Mouse (Mus musculus) urinary bladder, postnatal 36 days (tissue): Measurements from ENCODE around the gene Rhag.

Source experiments
- DNase-seq, 2 experiments: peaks; one replicate each; pipeline ENCODE4 v3.0.0; 2022; ENCODE audit warnings: low spot score in 2 of 2, mixed read lengths in 1 of 2

The Rhag gene

GRCm38 (mm10) chr17:40810934-40811333 lies at the start of gene Rhag:
Gene Rhag (plus strand): TSS chr17:40811126.
- no peak for DNase-seq

GRCm38 (mm10) chr17:40763662-40764061 lies 47.3 kb upstream of the Rhag start:
- no peak for DNase-seq

GRCm38 (mm10) chr17:40767120-40767519 lies 43.8 kb upstream of the Rhag start:
- no peak for DNase-seq

- no peak for DNase-seq
Observed at GRCm38 (mm10) chr17:40789877-40790276, 21.0 kb upstream of the Rhag start.

GRCm38 (mm10) chr17:40793921-40794854 lies 16.7 kb upstream of the Rhag start:
- DNase-seq: peak in 1 of 2 experiments; percentile 38

GRCm38 (mm10) chr17:40802707-40803340 lies 8.1 kb upstream of the Rhag start:
- no peak for DNase-seq

GRCm38 (mm10) chr17:40806550-40806949 lies 4.4 kb upstream of the Rhag start:
- DNase-seq: no peak

- DNase-seq: no peak
Observed at GRCm38 (mm10) chr17:40806953-40807572, 3.9 kb upstream of the Rhag start, which contains the start of gene Crisp2. Gene Crisp2 (minus strand): TSS chr17:40807003.

GRCm38 (mm10) chr17:40808071-40808470 lies 2.9 kb upstream of the Rhag start:
- no peak for DNase-seq

GRCm38 (mm10) chr17:40811560-40811959 lies 634 bp downstream of the Rhag start:
- DNase-seq: no peak

GRCm38 (mm10) chr17:40812259-40812658 lies 1.3 kb downstream of the Rhag start:
- DNase-seq: no peak

- DNase-seq: no peak
Observed at GRCm38 (mm10) chr17:40817340-40817943, 6.5 kb downstream of the Rhag start.

GRCm38 (mm10) chr17:40821477-40821876 lies 10.6 kb downstream of the Rhag start:
- peak in 1 of 2 experiments; percentile 10 for DNase-seq

GRCm38 (mm10) chr17:40823817-40824216 lies 12.9 kb downstream of the Rhag start:
- no peak for DNase-seq

GRCm38 (mm10) chr17:40824549-40824948 lies 13.6 kb downstream of the Rhag start:
- peak in 1 of 2 experiments; percentile 23 for DNase-seq

- DNase-seq: no peak
Observed at GRCm38 (mm10) chr17:40831870-40832269, 20.9 kb downstream of the Rhag start.

- peak; percentile 19 to 27 for DNase-seq
Observed at GRCm38 (mm10) chr17:40837308-40837707, 26.4 kb downstream of the Rhag start.

GRCm38 (mm10) chr17:40855065-40855464 lies 44.1 kb downstream of the Rhag start:
- no peak for DNase-seq

- peak in 1 of 2 experiments; percentile 50 for DNase-seq
Observed at GRCm38 (mm10) chr17:40868952-40869747, 58.2 kb downstream of the Rhag start.

GRCm38 (mm10) chr17:40872626-40873025 lies 61.7 kb downstream of the Rhag start:
- DNase-seq: no peak

- peak in 1 of 2 experiments; percentile 41 for DNase-seq
Observed at GRCm38 (mm10) chr17:40873582-40874011, 62.7 kb downstream of the Rhag start.
